Mouse (Mus musculus) intestine, embryonic 16.5 days (tissue): ENCODE measurements around the gene Adamtsl1. TPM values are rescaled to one million over a fixed set of nuclear protein-coding genes. Genes with fewer than 3 reads are reported as not detected.

Experiments used
- ATAC-seq: fragments of 200-750 bp; cut with Nextera tagmentation; 2 replicates; pipeline ENCODE4 v1.8.0; 2017; ENCODE audit warnings: moderate TSS enrichment, moderate library complexity
- H3K27ac ChIP-seq: fragments of 300-500 bp; sonication (generic); 2 replicates; pipeline ENCODE4 v1.5.1; 2014; ENCODE audit warnings: mild to moderate bottlenecking, low read length
- H3K27me3 ChIP-seq: fragments of 300-500 bp; sonication (generic); replicated peaks from 2 replicates; pipeline ENCODE4 v1.6.1; 2014; ENCODE audit warnings: low read length, control low read depth, mixed read lengths; ENCODE audit not compliant: control insufficient read depth, insufficient read depth
- H3K36me3 ChIP-seq: fragments of 300-500 bp; sonication (generic); 2 replicates; pipeline ENCODE4 v1.6.1; 2014; ENCODE audit warnings: low read length, control low read depth; ENCODE audit not compliant: control insufficient read depth, insufficient read depth
- H3K4me1 ChIP-seq: fragments of 300-500 bp; sonication (generic); 2 replicates; pipeline ENCODE4 v1.6.1; 2014; ENCODE audit warnings: low read length, control low read depth, mixed read lengths; ENCODE audit not compliant: control insufficient read depth, insufficient read depth
- H3K4me2 ChIP-seq: fragments of 300-500 bp; sonication (generic); 2 replicates; pipeline ENCODE4 v1.6.1; 2014; ENCODE audit warnings: low read depth, low read length, control low read depth
- H3K4me3 ChIP-seq: fragments of 300-500 bp; sonication (generic); 2 replicates; pipeline ENCODE4 v1.5.1; 2014; ENCODE audit warnings: mild to moderate bottlenecking, low read length
- H3K9ac ChIP-seq: fragments of 300-500 bp; sonication (generic); 2 replicates; pipeline ENCODE4 v1.6.1; 2014; ENCODE audit warnings: low read depth, low read length
- H3K9me3 ChIP-seq: fragments of 300-500 bp; sonication (generic); 2 replicates; pipeline ENCODE4 v1.6.1; 2016; ENCODE audit warnings: low read length, control low read depth; ENCODE audit not compliant: control insufficient read depth
- WGBS: fragments of 180-500 bp; shearing (Covaris S2); extraction: QIAGEN DNeasy Blood & Tissue Kit; methylation state at CpG from one replicate; pipeline ENCODE4 v1.1.7; 2014; 5-methylcytosine and 5-hydroxymethylcytosine counted together
- polyA plus RNA-seq: library from polyadenylated mRNA; unstranded; fragments of >200 nt; fragmentation: Nextera tagmentation; extraction: Ambion mirVana; gene quantifications from 2 replicates; pipeline ENCODE4 v1.2.1, GENCODE M21; 2015

The Adamtsl1 gene
- polyA plus RNA-seq, 1 experiment from 2014 or later = 6.6 TPM

- no peak overlapping the region for H3K4me2 ChIP-seq
- H3K4me1 ChIP-seq = no peaks in the 10 kb centered on the region
- ATAC-seq = no peak
- no peak overlapping the region for H3K9ac ChIP-seq
- no peak overlapping the region for H3K4me3 ChIP-seq
- 83% methylated on average over 1 of the region's 1 CpGs for WGBS
- H3K27ac ChIP-seq = no peak overlapping the region
- no peaks in the 10 kb centered on the region for H3K36me3 ChIP-seq
- H3K27me3 ChIP-seq = no peaks in the 10 kb centered on the region
- H3K9me3 ChIP-seq = no peaks in the 10 kb centered on the region
These were observed 15.9 kb downstream of the Adamtsl1 start for GRCm38 (mm10) chr4:85529852-85530251.

DNA sequence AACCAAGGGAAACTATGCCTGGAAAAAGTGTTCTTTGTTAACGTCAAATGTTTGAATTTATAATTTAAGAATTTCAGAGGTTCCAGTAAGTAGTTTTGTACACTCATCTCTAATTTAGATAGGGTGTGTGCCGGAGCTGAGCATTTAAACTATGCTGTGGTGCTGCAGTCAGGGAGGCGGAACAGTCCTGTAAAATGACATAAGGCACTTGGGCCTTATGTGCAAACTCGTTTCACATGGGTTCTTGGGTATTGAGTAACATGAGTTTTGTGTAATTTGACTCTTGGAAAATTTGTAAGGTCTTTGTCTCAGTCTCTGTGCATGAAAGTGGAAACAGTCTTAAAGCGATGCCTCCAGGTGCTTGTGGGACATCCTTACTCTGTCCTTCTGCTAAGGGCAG lies 25.7 kb downstream of the Adamtsl1 start:
- Histone ChIP-seq H3K4me2 (no peak overlapping the region), H3K36me3 (no peaks in the 10 kb centered on the region), H3K9me3 (no peaks in the 10 kb centered on the region), H3K27ac (no peak overlapping the region), H3K27me3 (no peaks in the 10 kb centered on the region), H3K4me1 (no peaks in the 10 kb centered on the region), H3K9ac (no peak overlapping the region), H3K4me3 (no peak overlapping the region)
- WGBS = 76% methylated on average over 5 of the region's 5 CpGs
- no peak for ATAC-seq

DNA sequence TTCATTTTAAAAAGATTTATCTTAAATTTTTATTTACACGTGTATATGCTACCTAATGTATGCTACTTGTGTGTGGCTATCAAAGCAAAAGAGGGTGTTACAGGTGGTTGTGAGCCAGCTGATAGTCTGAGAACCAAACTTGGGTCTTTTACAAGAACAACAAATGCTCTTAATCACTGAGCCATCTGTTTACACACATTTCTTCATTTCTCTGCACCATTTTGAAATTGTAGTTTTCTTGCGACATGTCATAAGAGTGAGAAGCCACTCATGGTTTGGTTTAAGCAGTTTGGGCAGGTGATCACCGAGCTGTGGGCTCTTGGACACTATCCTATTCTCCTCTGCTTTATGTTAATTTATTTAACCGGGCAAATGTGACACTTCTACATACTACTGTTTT lies 29.2 kb downstream of the Adamtsl1 start:
- no peak overlapping the region for H3K27ac ChIP-seq
- WGBS = 84% methylated on average over 4 of the region's 4 CpGs
- ATAC-seq = no peak
- no peaks in the 10 kb centered on the region for H3K36me3 ChIP-seq
- H3K4me1 ChIP-seq = no peaks in the 10 kb centered on the region
- no peaks in the 10 kb centered on the region for H3K9me3 ChIP-seq
- no peak overlapping the region for H3K9ac ChIP-seq
- H3K4me2 ChIP-seq = no peak overlapping the region
- no peaks in the 10 kb centered on the region for H3K27me3 ChIP-seq
- no peak overlapping the region for H3K4me3 ChIP-seq

DNA sequence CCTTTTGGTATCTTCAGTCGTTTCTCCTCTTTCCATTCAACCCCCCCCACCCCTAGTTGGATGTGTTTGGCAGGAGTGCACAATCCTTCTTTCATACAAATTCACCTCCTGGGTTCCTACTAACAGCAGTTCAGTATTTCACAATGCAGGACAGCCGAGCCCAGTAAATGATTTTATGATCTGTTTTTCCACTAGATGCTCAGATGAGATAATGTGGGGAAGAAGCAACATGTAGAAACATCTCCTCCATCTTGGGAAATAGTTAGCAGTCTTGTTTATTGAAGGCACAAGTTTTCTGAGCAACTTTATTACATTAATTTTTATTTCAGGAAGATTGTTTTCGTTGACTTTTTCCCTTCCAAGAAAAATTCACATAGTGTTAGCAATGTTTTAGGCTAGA lies 40.7 kb downstream of the Adamtsl1 start:
- Histone ChIP-seq H3K27me3 (no peaks in the 10 kb centered on the region), H3K36me3 (no peaks in the 10 kb centered on the region), H3K4me2 (no peak overlapping the region), H3K9me3 (no peaks in the 10 kb centered on the region), H3K27ac (no peak overlapping the region), H3K9ac (no peak overlapping the region), H3K4me3 (no peak overlapping the region), H3K4me1 (no peaks in the 10 kb centered on the region)
- 55% methylated on average over 3 of the region's 3 CpGs for WGBS
- ATAC-seq = no peak

DNA sequence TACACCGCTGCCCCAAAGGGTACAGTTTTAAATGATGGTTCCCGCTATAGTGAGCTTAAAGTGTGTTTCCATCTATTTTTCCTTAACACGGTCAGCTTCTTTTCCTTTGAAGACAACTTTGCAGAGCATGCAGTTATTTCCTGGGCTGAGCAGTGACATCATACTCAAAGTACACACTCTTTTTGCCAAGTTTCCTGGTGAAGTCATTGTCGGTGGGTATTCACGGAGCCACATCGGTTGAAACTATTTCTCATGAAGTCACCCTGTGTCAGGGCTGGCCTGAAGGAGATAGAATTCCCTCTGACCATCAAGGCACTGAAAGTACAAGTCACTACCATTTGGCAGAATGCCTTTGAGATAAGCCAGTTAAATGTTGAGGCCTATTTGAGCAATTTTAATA lies 45.8 kb downstream of the Adamtsl1 start:
- Histone ChIP-seq H3K4me1 (no peaks in the 10 kb centered on the region), H3K36me3 (no peaks in the 10 kb centered on the region), H3K4me3 (no peak overlapping the region), H3K9ac (no peak overlapping the region), H3K27ac (no peak overlapping the region), H3K4me2 (no peak overlapping the region), H3K9me3 (no peaks in the 10 kb centered on the region), H3K27me3 (no peaks in the 10 kb centered on the region)
- ATAC-seq = no peak
- 79% methylated on average over 6 of the region's 6 CpGs for WGBS

DNA sequence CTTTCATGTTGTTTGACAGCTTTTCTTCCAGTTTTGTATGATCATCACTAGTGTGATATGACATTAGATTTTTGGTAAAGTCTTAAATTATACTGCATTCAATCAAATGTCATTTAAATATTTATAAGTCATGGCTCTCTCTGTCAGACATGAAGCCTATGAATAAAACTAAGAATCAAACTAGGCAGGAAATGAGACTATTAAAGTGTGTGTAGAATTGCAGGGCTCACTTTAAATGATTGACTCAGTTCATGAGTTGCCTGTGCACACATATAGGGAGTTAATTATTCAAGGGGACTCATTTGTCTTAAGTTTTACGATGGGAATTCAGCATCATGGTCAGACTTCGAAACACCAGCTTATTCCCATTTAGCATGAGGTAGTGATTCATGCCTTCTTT lies 71.5 kb downstream of the Adamtsl1 start:
- WGBS = 84% methylated on average over 2 of the region's 2 CpGs
- Histone ChIP-seq H3K9me3 (no peaks in the 10 kb centered on the region), H3K4me1 (no peaks in the 10 kb centered on the region), H3K27me3 (no peaks in the 10 kb centered on the region), H3K4me3 (no peak overlapping the region), H3K4me2 (no peak overlapping the region), H3K27ac (no peak overlapping the region), H3K9ac (no peak overlapping the region), H3K36me3 (no peaks in the 10 kb centered on the region)
- ATAC-seq = no peak

DNA sequence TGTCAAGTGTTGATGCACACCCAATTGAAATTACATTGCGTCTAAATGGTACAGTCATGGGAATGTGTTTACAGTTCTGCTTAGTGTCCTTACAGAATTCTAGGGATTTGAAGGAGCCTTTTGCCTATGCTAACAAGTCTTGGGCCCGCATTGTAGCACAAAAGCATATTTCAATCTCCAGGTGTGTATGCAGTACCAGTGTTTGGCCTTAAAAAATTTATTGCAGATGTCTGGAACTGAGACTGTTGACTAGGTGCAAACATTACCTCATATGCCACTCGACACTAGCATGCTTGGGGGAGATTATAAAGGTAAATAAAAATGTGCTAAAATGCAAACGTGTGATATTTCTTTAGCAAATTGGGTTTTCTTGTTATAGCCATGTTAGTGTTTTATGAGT lies 75.0 kb downstream of the Adamtsl1 start:
- no peak overlapping the region for H3K4me3 ChIP-seq
- ATAC-seq = no peak
- no peaks in the 10 kb centered on the region for H3K4me1 ChIP-seq
- H3K36me3 ChIP-seq = no peaks in the 10 kb centered on the region
- H3K4me2 ChIP-seq = no peak overlapping the region
- no peak overlapping the region for H3K27ac ChIP-seq
- no peaks in the 10 kb centered on the region for H3K9me3 ChIP-seq
- no peak overlapping the region for H3K9ac ChIP-seq
- H3K27me3 ChIP-seq = no peaks in the 10 kb centered on the region
- WGBS = 55% methylated on average over 4 of the region's 4 CpGs

DNA sequence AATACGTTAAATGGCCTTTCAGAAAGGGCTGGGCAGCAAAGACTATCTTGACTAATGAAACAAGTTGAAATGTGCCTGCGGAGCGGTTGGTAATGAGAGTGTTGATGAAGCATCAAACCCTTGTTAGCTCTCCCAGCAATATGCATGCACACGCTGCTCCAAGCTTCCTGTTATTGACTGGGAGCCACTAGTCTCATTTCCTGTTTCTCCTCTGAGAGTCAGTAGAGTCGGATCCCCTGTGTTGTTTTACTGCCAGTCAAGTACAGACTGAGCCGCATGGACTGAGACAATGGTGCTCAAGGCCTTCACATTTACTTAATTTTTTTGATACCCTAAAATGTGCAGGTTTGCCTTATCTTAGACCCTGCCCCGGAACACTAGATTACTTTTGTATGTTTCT lies 77.1 kb downstream of the Adamtsl1 start:
- Histone ChIP-seq H3K9ac (no peak overlapping the region), H3K4me1 (no peaks in the 10 kb centered on the region), H3K9me3 (no peaks in the 10 kb centered on the region), H3K27me3 (no peaks in the 10 kb centered on the region), H3K36me3 (no peaks in the 10 kb centered on the region), H3K4me2 (no peak overlapping the region), H3K27ac (no peak overlapping the region), H3K4me3 (no peak overlapping the region)
- no peak for ATAC-seq
- whole genome bisulfite sequencing = 68% methylated on average over 7 of the region's 7 CpGs

DNA sequence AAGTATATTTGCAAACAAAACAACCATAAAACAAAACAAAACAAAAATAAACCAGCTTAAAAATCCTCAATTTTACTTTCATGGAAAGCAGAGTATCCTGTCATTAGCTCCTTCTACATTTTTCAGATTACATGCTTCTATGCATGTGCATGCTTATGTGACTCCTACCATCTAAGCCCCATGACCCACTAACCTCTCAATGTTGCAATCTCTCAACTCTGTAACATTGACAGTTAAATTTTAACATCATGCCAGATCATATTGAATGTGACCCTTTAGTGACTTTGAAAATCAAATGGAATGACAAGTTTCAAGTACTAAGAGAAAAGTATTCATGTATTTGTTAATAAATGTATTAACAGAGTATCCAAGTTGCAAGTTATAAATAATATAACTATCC lies 80.2 kb downstream of the Adamtsl1 start:
- no peaks in the 10 kb centered on the region for H3K36me3 ChIP-seq
- H3K4me2 ChIP-seq = no peak overlapping the region
- H3K9ac ChIP-seq = no peak overlapping the region
- H3K4me1 ChIP-seq = no peaks in the 10 kb centered on the region
- no peaks in the 10 kb centered on the region for H3K27me3 ChIP-seq
- H3K9me3 ChIP-seq = no peaks in the 10 kb centered on the region
- H3K4me3 ChIP-seq = no peak overlapping the region
- no peak for ATAC-seq
- no peak overlapping the region for H3K27ac ChIP-seq

DNA sequence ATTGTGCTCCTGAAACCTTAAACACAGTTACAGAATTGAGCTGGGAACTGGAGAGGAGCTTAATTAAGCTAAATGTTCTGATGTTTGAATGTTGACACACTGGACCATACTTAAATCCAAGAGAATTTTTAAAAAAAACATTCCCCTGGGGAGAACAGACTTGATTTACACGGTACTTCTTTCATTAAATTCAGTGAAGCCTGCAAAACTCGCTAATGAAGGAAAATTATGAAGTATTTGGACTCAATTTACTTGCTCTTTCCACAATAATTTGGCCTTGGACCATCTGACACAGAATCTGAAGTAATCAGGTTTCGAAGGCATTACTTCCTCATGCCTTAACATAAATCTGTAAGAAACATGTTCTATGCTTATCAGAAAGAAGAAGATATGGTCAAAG lies 99.4 kb downstream of the Adamtsl1 start:
- Histone ChIP-seq H3K27ac (no peak overlapping the region), H3K27me3 (no peaks in the 10 kb centered on the region), H3K9ac (no peak overlapping the region), H3K9me3 (no peaks in the 10 kb centered on the region), H3K36me3 (no peaks in the 10 kb centered on the region), H3K4me1 (no peaks in the 10 kb centered on the region), H3K4me2 (no peak overlapping the region), H3K4me3 (no peak overlapping the region)
- 79% methylated on average over 3 of the region's 3 CpGs for WGBS
- ATAC-seq = no peak
